Mouse (Mus musculus) ES-E14 (cell line): ENCODE measurements at regions not wholly inside any gene's neighbourhood (a gene's known extent, or its start where the extent isn't known, plus 50 kb on each side); places are given as distances from the start of the nearest gene placed in this dataset.

ENCODE experiments used
- CHD2 ChIP-seq: IDR thresholded peaks from 2 replicates; pipeline ENCODE4 v1.6.1; 2014; ENCODE audit warnings: mild to moderate bottlenecking, low read depth, low read length, inconsistent platforms
- HCFC1 ChIP-seq: IDR thresholded peaks from 2 replicates; pipeline ENCODE4 v1.6.1; 2012; ENCODE audit warnings: low read length, inconsistent platforms, borderline replicate concordance; ENCODE audit not compliant: insufficient read depth
- ZC3H11A ChIP-seq: IDR thresholded peaks from 2 replicates; pipeline ENCODE4 v1.6.1; 2012; ENCODE audit warnings: low read depth, mild to moderate bottlenecking, inconsistent platforms, low read length, borderline replicate concordance

DNA sequence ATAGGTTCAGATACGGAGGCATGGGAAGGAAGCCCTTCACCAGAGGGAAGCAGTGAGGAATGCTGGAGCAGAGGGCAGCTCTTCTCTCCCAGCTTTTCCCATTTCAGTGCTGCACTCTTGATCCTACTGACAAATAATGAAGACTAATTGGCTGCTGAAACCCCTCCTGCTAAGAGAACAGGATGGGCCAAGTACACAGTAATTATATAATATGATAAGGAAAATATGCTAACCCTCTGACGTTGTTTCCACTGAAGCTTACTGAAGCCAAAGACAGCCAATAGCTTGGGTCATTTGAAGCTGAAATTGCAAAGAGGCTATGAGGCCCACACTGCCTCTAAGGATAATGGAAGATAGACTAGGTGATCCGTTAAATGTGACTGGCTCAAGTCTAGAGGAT is 375.0 kb upstream of the Pbx1 start:
- TF ChIP-seq CHD2 (no peak), ZC3H11A (no peak), HCFC1 (no peak)
